Mouse (Mus musculus): ENCODE data around the gene Eif4h.

DNA sequence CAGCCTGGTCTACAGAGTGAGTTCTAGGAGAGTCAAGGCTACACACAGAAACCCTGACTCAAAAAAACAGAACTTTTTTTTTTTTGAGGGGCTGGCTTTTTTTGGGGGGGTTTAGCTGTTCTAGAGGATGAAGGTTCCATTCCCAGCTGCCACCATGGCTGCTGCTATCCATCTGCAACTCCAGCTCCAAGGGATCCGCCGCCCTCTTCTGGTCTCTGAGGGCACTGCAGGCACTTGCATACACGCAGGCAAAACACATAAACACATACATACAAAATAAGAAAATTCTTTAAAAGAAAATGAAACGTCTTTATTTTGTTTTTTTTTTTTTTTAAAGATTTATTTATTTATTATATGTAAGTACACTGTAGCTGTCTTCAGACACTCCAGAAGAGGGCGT is 11.6 kb upstream of the Eif4h start:
- TF ChIP-seq POLR2A (IDR thresholded peaks at IDR 0.05; ENCODE audit: insufficient read depth, low read depth, low read length): no peak
- TF ChIP-seq CTCF (IDR thresholded peaks at IDR 0.05; ENCODE audit: insufficient read depth, low read depth, low read length): no peak; the same call in 1 of the 2 replicates
